Mouse (Mus musculus) large intestine, adult 2 months (tissue): Measurements from ENCODE around the gene Olfr1396. TPM values are rescaled to one million over a fixed set of nuclear protein-coding genes. Genes with fewer than 3 reads are reported as not detected.

Experiments
- DNase-seq: peaks from one replicate; pipeline ENCODE4 v3.0.0-alpha.2; 2012; ENCODE audit warnings: low read depth, low spot score
- WGBS: fragments of 180-500 bp; shearing (Covaris S2); methylation state at CpG from one replicate; pipeline ENCODE4 v1.1.7; 2018; 5-methylcytosine and 5-hydroxymethylcytosine counted together
- polyA plus RNA-seq: library from polyadenylated mRNA; depleted of rRNA; stranded (reverse); fragments of >200 nt; gene quantifications from 2 replicates; pipeline ENCODE4 v1.2.3, GENCODE M21; 2012; rRNA removed

The Olfr1396 gene
- polyA plus RNA-seq, result not detected in 2 replicates

DNA sequence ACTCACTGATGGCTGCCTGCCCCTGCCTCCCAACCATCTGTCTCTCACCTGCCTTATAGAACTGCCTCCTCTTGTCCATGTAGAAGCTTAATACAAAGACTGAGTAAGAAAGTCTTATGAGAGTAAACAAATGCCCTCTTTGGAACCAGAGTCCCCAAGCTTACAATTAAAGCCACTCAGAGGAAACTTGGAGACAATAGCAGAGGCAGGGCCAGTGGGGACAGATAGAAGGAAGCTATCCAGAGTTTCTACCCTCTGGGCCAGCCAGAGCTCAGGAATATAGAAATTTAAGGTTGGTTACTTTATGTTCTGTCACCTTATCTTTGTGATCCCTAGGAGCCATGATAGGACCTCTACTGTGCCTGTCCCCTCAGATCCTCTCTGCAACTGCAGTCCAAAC lies at the start of gene Olfr1396:
Gene Olfr1396, minus strand, starts transcription at position 101 of the 400 bp plus-strand sequence.
- no peak for DNase-seq

DNA sequence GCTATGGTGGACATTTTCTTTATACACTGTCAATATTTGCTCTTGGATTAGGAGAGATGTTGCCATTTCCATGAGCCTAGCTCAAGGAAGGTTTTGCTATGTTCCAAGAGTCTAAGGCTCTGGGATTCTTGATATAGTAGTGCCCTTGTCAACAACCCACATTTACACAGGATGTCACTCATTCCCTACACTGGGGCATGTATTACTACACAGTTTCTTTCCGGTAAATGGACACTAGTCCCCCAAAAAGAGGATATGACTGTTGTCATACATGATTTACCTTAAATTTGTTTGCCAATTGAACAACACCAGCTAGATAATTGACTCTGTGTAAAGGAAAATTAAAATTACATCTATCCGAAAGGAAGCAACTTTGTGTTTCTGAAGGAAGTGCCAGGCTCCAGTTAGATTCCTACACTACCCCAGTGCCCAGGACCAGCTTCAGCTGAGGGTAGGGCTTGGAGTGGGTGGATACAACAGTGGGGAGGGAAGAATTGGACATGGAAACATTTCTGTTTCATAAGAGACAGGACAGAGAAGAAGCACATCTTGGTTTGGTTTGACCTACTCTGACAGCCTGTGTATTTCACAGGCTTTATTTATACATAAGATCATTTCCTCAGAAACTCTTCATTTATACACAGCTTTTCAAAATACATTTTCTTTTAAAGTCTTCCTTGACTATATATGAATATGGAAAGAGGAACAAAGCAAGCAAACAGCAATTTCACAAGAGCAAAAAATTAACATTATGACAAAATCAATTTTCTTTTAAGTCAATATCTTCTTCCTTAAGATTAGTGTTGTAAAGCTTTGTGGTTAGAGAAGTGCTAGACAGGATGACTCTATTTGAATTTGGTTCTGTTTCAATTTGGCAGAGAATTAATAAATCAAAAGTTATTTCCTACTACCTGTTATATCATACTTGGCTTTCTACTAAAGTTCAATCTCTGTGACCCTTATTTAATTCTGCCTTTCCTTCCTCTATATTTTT lies 42.4 kb upstream of the Olfr1396 start:
- WGBS, result 84% methylated on average over 2 of the region's 2 CpGs
- no peak for DNase-seq

DNA sequence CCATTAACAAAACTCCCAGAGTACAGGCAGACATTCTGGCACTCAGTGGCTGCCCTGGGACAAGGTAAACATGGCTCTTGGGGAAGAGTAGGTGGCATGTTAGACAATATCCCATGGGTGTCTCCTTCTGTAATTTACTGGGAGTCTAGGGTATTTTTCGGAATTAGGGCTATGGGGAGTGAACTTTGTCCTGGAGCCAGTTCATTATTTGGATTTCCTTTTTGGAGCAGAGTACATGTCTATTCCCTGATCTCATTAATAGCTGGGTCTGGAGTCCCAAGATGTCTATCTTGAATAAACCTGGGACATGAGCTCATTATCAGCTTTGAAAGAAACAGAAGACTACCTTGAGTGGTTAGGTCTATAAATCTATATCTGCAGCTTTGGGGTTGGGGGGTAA lies 39.4 kb upstream of the Olfr1396 start, which contains the start of gene Olfr1394:
Gene Olfr1394, plus strand, starts transcription at position 301 of the 400 bp plus-strand sequence.
- 72% methylated on average over 1 of the region's 1 CpGs for WGBS
- no peak for DNase-seq

DNA sequence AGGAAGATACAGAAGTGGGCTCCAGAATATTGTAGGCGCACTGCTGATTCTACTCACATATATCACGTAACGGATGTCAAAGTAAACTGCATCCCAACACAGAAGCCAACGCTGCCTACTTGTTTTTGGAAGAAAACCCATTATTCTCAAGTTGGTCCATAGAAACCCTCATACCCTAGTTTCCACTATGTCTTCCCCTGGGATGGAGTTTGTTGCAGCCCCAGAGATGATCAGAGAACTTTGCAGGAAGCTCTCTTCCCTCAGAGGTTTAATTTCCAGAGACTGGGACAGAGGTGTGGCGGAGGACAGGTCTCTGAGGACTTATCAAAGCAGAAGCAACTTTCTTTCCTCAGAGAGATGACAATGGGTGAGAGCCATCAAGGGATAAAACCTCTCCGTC lies 27.3 kb upstream of the Olfr1396 start, which contains the start of gene Olfr1395:
Gene Olfr1395, plus strand, starts transcription at position 301 of the 400 bp plus-strand sequence.
- no peak for DNase-seq
- 93% methylated on average over 6 of the region's 6 CpGs for WGBS

DNA sequence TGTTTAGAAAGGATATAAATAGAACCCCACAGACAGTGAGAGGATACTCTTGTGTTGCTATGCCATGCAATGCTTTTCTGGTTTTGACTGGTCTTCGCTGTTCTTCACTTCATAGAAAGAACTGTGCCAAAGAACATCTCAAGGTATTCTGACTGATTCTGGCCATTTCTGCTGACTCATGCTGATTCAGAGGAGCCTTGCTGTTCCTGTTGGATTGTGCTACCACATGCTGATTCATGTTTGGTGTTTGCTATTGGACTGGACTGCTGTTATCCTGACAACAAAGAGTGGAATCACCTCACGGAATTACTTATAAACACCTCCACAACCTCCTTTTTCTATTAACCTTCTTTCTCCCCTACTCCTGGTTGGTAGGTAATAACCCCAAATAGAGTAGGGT lies 9.5 kb upstream of the Olfr1396 start:
- WGBS, result 89% methylated on average over 2 of the region's 2 CpGs
- DNase-seq, result no peak

DNA sequence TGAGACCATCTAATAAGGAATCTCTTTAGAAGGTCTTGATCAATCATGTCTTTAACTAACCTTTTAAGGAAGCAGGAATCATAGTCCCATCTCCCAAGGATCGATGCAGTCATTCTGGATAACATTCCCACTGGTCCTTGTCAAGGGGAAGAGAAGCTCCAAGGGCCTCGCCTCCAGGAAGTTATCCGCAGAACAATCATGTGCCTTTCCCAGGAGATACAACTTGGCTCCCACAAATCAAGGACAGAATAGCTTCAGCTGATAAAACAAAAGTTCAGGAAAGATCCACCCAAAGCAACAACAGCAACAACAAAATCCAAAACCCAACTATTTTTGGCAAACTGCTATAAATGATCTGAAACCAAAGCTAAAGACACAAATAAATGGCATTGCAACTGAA lies 5.0 kb upstream of the Olfr1396 start:
- DNase-seq, result no peak
- 73% methylated on average over 3 of the region's 3 CpGs for WGBS

DNA sequence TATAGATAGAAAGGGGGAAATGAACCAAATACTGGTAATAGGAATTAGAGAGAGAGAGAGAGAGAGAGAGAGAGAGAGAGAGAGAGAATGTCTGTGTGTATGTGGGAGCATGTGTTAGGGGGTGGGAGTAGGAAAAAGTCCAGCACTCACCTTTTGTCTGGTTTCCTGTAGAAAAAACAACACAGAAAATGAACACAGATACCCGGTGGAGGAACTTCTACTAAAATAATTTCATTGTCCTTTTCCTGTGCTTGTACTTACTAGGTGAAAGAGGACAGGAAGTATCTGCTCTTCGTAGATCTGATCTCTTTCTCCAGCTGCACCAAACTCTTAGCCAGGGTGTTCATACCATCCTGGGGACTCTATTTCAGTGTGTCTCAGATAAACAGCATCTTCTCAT lies 516 bp downstream of the Olfr1396 start:
- WGBS, result 31% methylated on average over 2 of the region's 2 CpGs

DNA sequence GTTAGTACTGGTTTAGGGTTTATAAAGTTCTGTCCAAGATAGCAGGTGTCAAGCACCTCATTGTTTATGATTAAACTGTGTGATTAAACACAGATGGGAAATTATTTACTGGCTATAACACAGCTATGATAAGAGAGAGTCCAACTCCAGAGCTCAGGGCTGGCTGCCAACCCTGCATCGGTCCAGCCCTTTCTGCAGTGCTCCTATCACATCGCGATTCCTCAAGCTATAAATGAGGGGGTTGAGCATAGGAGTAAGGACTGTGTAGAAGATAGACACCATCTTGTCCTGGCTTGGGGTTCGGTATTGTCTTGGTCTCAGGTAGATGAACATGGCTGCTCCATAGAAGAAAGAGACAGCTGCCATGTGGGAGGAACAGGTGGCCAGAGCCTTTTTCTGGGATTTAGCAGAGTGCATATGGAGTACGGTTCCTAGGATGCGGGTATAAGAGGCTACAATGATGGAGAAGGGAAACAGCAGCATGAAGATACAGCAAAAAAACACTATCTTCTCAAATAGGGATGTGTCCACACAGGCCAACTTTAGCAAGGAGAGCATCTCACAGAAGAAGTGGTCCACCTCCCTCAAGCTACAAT lies 2.0 kb downstream of the Olfr1396 start:
- DNase-seq, result no peak
- WGBS, result 45% methylated on average over 6 of the region's 6 CpGs

More for the DNA sequence above, 516 bp downstream of the Olfr1396 start:
- DNase-seq, result no peak

DNA sequence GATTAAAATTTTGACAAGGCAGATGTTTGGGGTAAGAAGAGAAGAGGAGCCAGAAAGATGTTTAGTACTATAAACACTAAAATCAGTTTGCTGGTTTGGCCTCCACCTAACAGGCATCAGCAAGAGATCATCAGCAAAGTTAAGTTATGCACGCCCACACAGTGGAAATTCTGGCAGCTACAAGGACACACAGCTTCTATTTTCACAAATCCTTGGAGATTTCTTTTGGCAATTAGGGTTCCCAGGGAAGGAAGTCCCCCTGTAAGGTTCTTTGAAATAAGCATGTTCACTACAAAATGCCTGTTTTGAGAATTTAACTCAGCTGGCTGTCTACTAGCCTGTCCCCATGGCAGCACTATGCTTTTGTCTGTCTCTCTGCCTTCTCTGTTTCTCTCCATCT lies 3.7 kb downstream of the Olfr1396 start:
- 84% methylated on average over 1 of the region's 1 CpGs for WGBS
- DNase-seq, result no peak

DNA sequence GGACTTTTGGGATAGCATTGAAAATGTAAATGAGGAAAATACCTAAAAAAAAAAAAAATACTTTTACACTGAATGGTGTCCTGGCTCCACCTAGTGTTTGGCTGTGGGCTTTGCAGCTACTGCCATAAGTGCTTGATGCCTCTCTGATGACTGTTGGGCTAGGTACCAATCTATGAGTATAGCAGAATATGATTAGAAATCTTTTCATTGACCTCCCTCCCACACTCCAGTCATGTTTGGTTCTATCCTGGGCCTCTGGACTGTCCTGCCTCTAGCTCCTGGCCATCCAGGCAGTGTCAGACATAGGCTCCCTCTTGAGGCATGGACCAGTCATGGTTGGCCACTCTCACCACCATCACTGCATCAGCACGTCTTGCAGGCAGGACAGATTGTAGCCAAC lies 5.8 kb downstream of the Olfr1396 start:
- WGBS, result 73% methylated on average over 1 of the region's 1 CpGs
- DNase-seq, result no peak

DNA sequence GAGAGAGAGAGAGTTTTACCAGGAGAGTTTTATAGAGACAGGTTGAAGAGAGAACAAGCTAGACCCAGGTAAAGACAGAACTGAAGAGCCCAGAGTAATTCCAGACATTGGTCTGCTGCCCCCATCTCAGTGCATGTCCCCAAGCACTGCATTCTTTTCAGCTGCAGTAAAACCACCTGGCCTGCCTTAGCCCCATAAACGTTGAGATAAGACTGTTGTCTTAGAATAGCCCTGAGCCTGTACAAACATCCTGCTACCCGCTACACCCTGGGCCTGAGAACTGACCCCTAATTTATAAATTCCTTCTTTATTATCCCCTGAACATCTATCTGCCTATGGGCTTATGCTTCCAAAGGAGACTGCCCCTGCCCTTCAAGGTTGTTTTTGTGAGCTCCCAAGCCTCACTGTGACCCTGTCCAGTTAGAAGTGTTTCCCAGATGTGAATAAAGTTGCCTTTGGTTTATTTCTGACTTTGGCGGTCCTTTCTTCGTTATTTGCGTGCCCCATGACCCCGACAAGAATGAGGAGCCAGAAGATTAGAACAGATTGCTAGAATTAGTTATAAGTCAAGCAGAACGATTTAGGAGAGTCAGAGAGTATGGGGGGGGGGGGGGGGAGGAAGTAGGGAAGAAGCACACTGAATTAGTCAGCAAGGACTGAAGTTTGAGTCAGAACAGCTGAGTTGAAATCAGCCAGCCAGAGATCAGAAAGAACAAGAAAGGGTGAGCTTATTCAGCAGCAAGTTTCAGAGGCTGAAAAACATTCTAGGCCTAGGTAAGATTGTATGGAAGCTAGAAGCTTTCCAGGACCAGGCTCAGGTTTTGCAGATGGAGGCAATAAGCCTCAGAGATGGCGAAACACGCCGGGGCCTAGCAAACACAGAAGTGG lies 6.8 kb downstream of the Olfr1396 start:
- 31% methylated on average over 10 of the region's 10 CpGs for whole genome bisulfite sequencing
- no peak for DNase-seq

DNA sequence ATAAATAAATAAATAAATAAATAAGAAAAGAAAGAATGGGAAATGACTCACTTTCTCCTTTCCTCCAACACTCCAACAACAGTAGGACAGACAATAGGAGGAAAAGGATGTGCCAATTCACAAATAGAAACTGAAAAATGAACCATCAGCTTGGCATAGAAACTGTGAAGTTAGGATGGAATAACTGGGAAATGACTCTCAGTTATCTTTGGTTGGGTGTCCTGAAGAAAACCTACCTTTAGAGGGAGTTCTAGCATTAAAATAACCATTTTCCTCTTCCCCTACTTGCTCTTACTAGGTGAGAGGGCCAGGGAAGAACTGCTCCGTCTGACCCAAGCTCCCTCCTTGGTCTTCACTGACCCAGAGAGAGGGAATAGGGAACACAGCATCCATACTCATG lies 8.9 kb downstream of the Olfr1396 start:
- DNase-seq, result no peak
- WGBS, result 57% methylated on average over 1 of the region's 1 CpGs

DNA sequence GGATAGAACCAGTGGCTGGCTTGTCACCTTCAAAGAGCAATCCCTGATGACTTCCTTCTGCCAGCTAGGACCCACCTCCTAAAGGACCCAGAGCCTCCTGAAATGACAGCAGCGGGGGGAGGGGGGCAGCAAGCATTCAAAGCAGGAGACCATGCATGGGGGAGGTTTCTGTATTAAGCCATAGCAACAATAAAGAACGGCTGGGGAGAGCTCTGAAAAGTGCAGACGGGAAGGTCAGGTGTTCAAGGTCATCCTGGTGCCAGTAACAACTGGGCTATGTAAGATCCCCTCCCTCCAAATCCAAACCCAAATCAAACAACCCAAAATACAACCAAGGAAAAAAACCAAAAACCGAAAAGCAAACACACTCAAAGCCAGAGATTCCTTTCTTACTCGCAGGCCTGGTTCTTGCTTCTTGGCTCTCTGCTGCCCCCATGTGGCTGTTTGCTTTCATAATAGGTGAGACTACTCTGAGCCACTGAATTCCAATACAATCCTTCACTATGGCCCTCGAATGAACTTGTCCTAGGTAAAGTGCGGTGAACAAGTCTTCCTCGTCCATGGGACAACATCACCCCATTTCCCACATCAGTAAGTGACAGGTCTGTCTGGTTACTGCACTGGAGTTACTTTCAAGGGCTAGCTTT lies 11.5 kb downstream of the Olfr1396 start:
- WGBS, result 12% methylated on average over 8 of the region's 8 CpGs

DNA sequence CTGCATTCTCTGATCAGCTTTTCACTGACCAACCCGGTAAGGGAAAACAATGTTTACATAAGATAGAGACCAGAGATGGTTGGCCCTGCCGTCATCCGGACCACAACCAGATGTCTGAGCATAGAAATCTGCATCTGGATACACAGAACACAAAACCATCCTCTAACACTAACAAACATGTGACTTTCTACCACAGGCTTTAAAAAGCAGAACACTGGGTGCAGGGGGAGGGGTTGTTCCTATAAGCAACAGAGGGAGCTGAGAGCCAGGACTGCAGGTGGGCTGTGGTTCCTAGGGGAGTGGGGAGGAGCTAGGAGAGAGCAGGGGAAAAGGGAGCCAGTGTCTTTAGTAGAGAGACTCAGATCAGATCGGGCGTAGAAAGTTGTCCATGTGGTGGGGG lies 13.2 kb downstream of the Olfr1396 start:
- no peak for DNase-seq
- 62% methylated on average over 5 of the region's 5 CpGs for WGBS

More for the DNA sequence above, 11.5 kb downstream of the Olfr1396 start:
- DNase-seq, result peak; percentile 90

DNA sequence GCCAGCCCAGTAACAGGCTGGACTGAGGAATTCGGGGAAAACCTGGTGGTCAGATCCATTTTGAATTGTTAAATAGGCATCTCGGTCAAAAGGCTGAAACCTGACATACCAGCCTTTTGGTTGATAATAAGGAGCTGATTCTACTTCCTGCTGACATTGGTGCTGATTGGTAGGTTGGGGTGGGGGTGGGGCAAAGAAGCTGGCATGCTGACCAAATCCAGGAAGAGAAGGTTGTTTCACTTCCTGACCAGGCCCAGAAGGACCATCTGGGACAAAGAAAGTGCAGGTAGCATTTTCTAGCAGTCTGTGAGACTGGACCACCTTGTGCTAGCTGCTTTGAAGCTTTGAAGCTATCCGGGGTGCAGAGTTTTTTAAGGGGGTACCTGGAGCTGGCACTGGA lies 14.3 kb downstream of the Olfr1396 start:
- WGBS, result 88% methylated on average over 3 of the region's 3 CpGs
- DNase-seq, result no peak

DNA sequence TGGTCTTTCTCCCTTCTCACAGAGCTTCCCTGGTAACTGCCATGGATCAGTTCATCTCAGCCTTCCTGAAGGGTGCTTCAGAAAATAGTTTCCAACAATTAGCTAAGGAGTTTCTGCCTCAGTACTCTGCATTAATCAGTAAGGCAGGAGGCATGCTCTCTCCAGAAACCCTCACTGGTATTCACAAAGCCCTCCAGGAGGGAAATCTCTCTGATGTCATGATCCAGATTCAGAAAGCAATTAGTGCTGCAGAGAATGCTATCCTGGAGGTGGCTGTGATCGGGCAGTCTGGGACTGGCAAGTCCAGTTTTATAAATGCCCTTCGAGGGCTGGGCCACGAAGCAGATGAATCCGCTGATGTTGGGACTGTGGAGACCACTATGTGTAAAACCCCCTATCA lies 19.3 kb downstream of the Olfr1396 start:
- DNase-seq, result no peak
- WGBS, result 93% methylated on average over 4 of the region's 4 CpGs

DNA sequence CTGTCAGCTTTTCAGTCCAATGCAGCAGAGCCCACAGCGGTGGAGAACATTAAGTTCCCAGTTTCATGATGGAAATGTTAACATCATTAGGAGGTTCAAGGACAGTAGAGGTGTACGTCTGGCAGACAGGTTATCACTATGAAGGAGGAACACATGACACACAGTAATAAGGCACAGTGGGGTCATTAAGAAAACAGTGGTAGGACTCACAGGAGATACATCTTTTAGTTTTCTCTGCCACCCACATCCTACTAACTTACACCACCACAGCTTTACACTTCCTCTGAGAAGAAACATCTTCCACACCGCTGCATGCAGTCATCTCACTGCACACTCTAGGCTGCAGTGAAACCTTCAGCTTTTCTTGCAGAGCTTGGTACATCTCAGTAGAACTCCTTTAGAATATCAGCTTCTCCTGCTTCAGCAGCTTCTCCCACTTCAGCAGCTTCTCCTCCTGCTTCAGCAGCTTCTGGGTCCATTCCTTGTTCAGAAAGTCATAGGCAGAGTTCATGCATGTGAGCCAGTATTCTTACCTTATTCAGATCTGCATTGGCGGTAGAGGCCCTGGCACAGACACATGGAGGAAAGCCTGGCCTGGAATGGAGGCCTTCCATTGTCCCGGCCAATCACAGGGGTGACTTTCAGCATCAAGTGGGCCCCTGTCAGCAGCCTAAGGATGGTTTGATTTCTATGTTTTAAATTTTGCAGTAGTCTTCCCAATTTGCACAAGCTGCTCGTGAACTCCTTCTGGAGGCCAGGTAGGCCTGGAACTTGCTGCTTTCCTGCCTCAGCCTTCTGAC lies 20.6 kb downstream of the Olfr1396 start:
- DNase-seq, result no peak
- WGBS, result 82% methylated on average over 6 of the region's 6 CpGs

DNA sequence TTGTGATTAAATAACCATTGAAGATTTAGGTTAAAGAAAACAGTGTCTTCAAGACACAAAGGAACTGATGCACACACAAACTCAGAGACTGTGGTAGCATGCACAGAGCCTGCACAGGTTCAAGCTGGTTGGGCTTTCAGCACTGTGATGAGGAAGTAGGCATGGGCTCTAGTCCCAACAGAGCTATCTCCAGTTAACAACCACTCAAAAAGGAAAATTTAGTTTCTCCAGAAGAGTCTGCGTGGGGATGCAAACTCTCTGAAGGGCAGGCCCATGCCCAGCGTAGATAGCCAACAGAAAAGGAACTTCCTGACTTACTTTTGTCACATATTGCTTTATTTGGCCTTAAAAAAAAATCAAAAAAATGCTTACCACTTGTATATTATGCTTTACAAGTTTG lies 21.9 kb downstream of the Olfr1396 start:
- 87% methylated on average over 2 of the region's 2 CpGs for WGBS
- DNase-seq, result no peak
